Mouse (Mus musculus): ENCODE measurements at regions not wholly inside any gene's neighbourhood (a gene's known extent, or its start where the extent isn't known, plus 50 kb on each side); places are given as distances from the start of the nearest gene placed in this dataset.

- Histone ChIP-seq H3K27ac (no peak overlapping the region), H3K4me2 (no peak overlapping the region), H3K9me3 (no peaks in the 10 kb centered on the region), H3K36me3 (replicated peaks) (no peaks in the 10 kb centered on the region), H3K4me3 (no peak overlapping the region), H3K27me3 (replicated peaks) (no peaks in the 10 kb centered on the region), H3K9ac (no peak overlapping the region), H3K4me1 (peaks cover 15% of the 10 kb centered on the region)
- WGBS: 95% methylated on average over 3 of the region's 3 CpGs
- ATAC-seq (replicated peaks): no peak
Observed at GRCm38 (mm10) chr6:127341604-127342003, 105.0 kb upstream of the Parp11 start.

- no peak for ATAC-seq (replicated peaks)
Observed at GRCm38 (mm10) chr6:127348770-127349409, 97.8 kb upstream of the Parp11 start.

GRCm38 (mm10) chr6:127349479-127350110 is 97.0 kb upstream of the Parp11 start:
- no peaks in the 10 kb centered on the region for H3K4me1 ChIP-seq
- 48% methylated on average over 12 of the region's 12 CpGs for WGBS
- no peak overlapping the region for H3K9ac ChIP-seq
- no peaks in the 10 kb centered on the region for H3K27me3 ChIP-seq (replicated peaks)
- H3K9me3 ChIP-seq: no peaks in the 10 kb centered on the region
- no peak for ATAC-seq (replicated peaks)
- no peak overlapping the region for H3K4me3 ChIP-seq
- H3K36me3 ChIP-seq (replicated peaks): no peaks in the 10 kb centered on the region
- no peak overlapping the region for H3K27ac ChIP-seq
- H3K4me2 ChIP-seq: no peak overlapping the region

More at GRCm38 (mm10) chr6:127348770-127349409, 97.8 kb upstream of the Parp11 start:
- H3K27me3 ChIP-seq (replicated peaks): no peaks in the 10 kb centered on the region
- no peak overlapping the region for H3K4me2 ChIP-seq
- no peak overlapping the region for H3K27ac ChIP-seq
- WGBS: 88% methylated on average over 9 of the region's 9 CpGs
- H3K4me1 ChIP-seq: no peaks in the 10 kb centered on the region
- H3K9me3 ChIP-seq: no peaks in the 10 kb centered on the region
- no peak overlapping the region for H3K4me3 ChIP-seq
- H3K36me3 ChIP-seq (replicated peaks): no peaks in the 10 kb centered on the region
- no peak overlapping the region for H3K9ac ChIP-seq

- no peaks in the 10 kb centered on the region for H3K9me3 ChIP-seq
- ATAC-seq (replicated peaks): no peak
- H3K9ac ChIP-seq: no peak overlapping the region
- H3K27ac ChIP-seq: no peak overlapping the region
- H3K36me3 ChIP-seq (replicated peaks): no peaks in the 10 kb centered on the region
- H3K27me3 ChIP-seq (replicated peaks): no peaks in the 10 kb centered on the region
- no peak overlapping the region for H3K4me2 ChIP-seq
- no peaks in the 10 kb centered on the region for H3K4me1 ChIP-seq
- 88% methylated on average over 5 of the region's 5 CpGs for WGBS
- no peak overlapping the region for H3K4me3 ChIP-seq
Observed at GRCm38 (mm10) chr6:127351691-127352090, 94.9 kb upstream of the Parp11 start.

- H3K9me3 ChIP-seq: no peaks in the 10 kb centered on the region
- H3K4me1 ChIP-seq: no peaks in the 10 kb centered on the region
- no peak overlapping the region for H3K4me3 ChIP-seq
- no peak overlapping the region for H3K4me2 ChIP-seq
- no peak overlapping the region for H3K27ac ChIP-seq
- no peaks in the 10 kb centered on the region for H3K27me3 ChIP-seq (replicated peaks)
- no peaks in the 10 kb centered on the region for H3K36me3 ChIP-seq (replicated peaks)
- no peak for ATAC-seq (replicated peaks)
- 90% methylated on average over 6 of the region's 6 CpGs for WGBS
- H3K9ac ChIP-seq: no peak overlapping the region
Observed at GRCm38 (mm10) chr6:127355112-127355511, 91.5 kb upstream of the Parp11 start.

- Histone ChIP-seq H3K27me3 (replicated peaks) (no peaks in the 10 kb centered on the region), H3K4me1 (no peaks in the 10 kb centered on the region), H3K4me2 (no peak overlapping the region), H3K9ac (no peak overlapping the region), H3K27ac (no peak overlapping the region), H3K9me3 (no peaks in the 10 kb centered on the region), H3K36me3 (replicated peaks) (no peaks in the 10 kb centered on the region), H3K4me3 (no peak overlapping the region)
- no peak for ATAC-seq (replicated peaks)
- 81% methylated on average over 8 of the region's 8 CpGs for WGBS
Observed at GRCm38 (mm10) chr6:127356442-127356841, 90.2 kb upstream of the Parp11 start.

- Histone ChIP-seq H3K4me1 (no peaks in the 10 kb centered on the region; the same call in none of the 2 replicates), H3K27me3 (replicated peaks) (no peaks in the 10 kb centered on the region), H3K4me2 (no peak overlapping the region), H3K9me3 (no peaks in the 10 kb centered on the region), H3K36me3 (replicated peaks) (no peaks in the 10 kb centered on the region), H3K27ac (no peak overlapping the region), H3K9ac (no peak overlapping the region), H3K4me3 (no peak overlapping the region)
- no peak for ATAC-seq (replicated peaks)
- 20% methylated on average over 5 of the region's 5 CpGs for WGBS
Observed at GRCm38 (mm10) chr6:127358805-127359204, 87.8 kb upstream of the Parp11 start.

GRCm38 (mm10) chr6:127359391-127359874 is 87.2 kb upstream of the Parp11 start:
- Histone ChIP-seq H3K27me3 (replicated peaks) (0 out of 2 replicates have a peak, but pooled peaks cover 1% of the 10 kb centered on the region), H3K4me1 (peaks cover 4% of the 10 kb centered on the region), H3K4me3 (no peak overlapping the region), H3K9me3 (no peaks in the 10 kb centered on the region), H3K36me3 (replicated peaks) (no peaks in the 10 kb centered on the region), H3K9ac (no peak overlapping the region), H3K4me2 (no peak overlapping the region), H3K27ac (no peak overlapping the region)
- WGBS: 34% methylated on average over 9 of the region's 9 CpGs
- ATAC-seq (replicated peaks): no peak

GRCm38 (mm10) chr6:127362166-127362565 is 84.5 kb upstream of the Parp11 start:
- H3K9ac ChIP-seq: no peak overlapping the region
- WGBS: 74% methylated on average over 5 of the region's 5 CpGs
- no peaks in the 10 kb centered on the region for H3K9me3 ChIP-seq
- no peak for ATAC-seq (replicated peaks)
- peaks cover 4% of the 10 kb centered on the region for H3K4me1 ChIP-seq
- H3K36me3 ChIP-seq (replicated peaks): no peaks in the 10 kb centered on the region
- H3K4me3 ChIP-seq: no peak overlapping the region
- 0 out of 2 replicates have a peak, but pooled peaks cover 3% of the 10 kb centered on the region for H3K27me3 ChIP-seq (replicated peaks)
- H3K27ac ChIP-seq: no peak overlapping the region
- no peak overlapping the region for H3K4me2 ChIP-seq

GRCm38 (mm10) chr6:127362966-127363752 is 83.5 kb upstream of the Parp11 start:
- H3K27me3 ChIP-seq (replicated peaks): 0 out of 2 replicates have a peak, but pooled peaks cover 3% of the 10 kb centered on the region
- no peak overlapping the region for H3K9ac ChIP-seq
- no peaks in the 10 kb centered on the region for H3K9me3 ChIP-seq
- H3K36me3 ChIP-seq (replicated peaks): no peaks in the 10 kb centered on the region
- H3K4me3 ChIP-seq: no peak overlapping the region
- peak; percentile 93 for ATAC-seq (replicated peaks)
- peaks cover 4% of the 10 kb centered on the region for H3K4me1 ChIP-seq
- WGBS: 7% methylated on average over 8 of the region's 8 CpGs
- H3K4me2 ChIP-seq: no peak overlapping the region
- H3K27ac ChIP-seq: peak overlapping the region; percentile 35; the same call in 1 of the 2 replicates

GRCm38 (mm10) chr6:127363871-127364590 is 82.6 kb upstream of the Parp11 start:
- WGBS: 15% methylated on average over 7 of the region's 7 CpGs
- H3K9ac ChIP-seq: no peak overlapping the region
- no peaks in the 10 kb centered on the region for H3K36me3 ChIP-seq (replicated peaks)
- H3K9me3 ChIP-seq: no peaks in the 10 kb centered on the region
- no peak overlapping the region for H3K4me2 ChIP-seq
- peaks cover 4% of the 10 kb centered on the region for H3K4me1 ChIP-seq
- peak; percentile 7; the same call in 1 of the 2 replicates for ATAC-seq (replicated peaks)
- 0 out of 2 replicates have a peak, but pooled peaks cover 3% of the 10 kb centered on the region for H3K27me3 ChIP-seq (replicated peaks)
- H3K4me3 ChIP-seq: no peak overlapping the region
- H3K27ac ChIP-seq: no peak overlapping the region

Measured in midbrain, embryonic 15.5 days (tissue).